Mouse (Mus musculus) CH12.LX (cell line): ENCODE data around the gene Plbd2. TPM values are rescaled to one million over a fixed set of nuclear protein-coding genes. Genes with fewer than 3 reads are reported as not detected.

Source experiments
- DNase-seq: peaks from one replicate; pipeline ENCODE4 v3.0.0-alpha.2; 2013; ENCODE audit errors: extremely low read depth
- H3K27ac ChIP-seq: 2 replicates; pipeline ENCODE4 v1.5.1; 2012; ENCODE audit warnings: low read depth, mild to moderate bottlenecking, control low read depth, moderate library complexity; ENCODE audit not compliant: insufficient read depth
- H3K27me3 ChIP-seq: replicated peaks from 2 replicates; pipeline ENCODE3; 2012; ENCODE audit warnings: inconsistent platforms
- H3K36me3 ChIP-seq, 2 experiments: replicated peaks in 1 of 2; 2 replicates each; pipeline versions ENCODE3 to v1.6.1; 2012; ENCODE audit warnings: inconsistent platforms in 1 of 2, low read length in 1 of 2, mild to moderate bottlenecking in 1 of 2, mixed read lengths in 1 of 2, moderate library complexity in 1 of 2; ENCODE audit not compliant: control insufficient read depth in 1 of 2, insufficient read depth in 1 of 2
- H3K4me1 ChIP-seq, 2 experiments: 2 replicates each; pipeline ENCODE4 v1.6.1; 2012; ENCODE audit warnings: inconsistent platforms in 1 of 2, moderate library complexity in 1 of 2; ENCODE audit not compliant: insufficient read depth in 2 of 2, control insufficient read depth in 1 of 2
- H3K4me2 ChIP-seq: 2 replicates; pipeline ENCODE4 v1.6.1; 2012; ENCODE audit warnings: low read depth, mild to moderate bottlenecking, control low read depth; ENCODE audit not compliant: poor library complexity, insufficient read depth, severe bottlenecking
- H3K4me3 ChIP-seq, 3 experiments: fragments of 150-350 bp in 1 of 3; sonication (generic) in 1 of 3; replicated peaks in 1 of 3; 2 replicates each; pipeline versions ENCODE3 to v1.5.1; 2011 to 2012; ENCODE audit warnings: low read depth in 2 of 3, low read length in 2 of 3, mild to moderate bottlenecking in 2 of 3, moderate library complexity in 2 of 3, control low read depth in 1 of 3, improper control_type of control experiment in 1 of 3, inconsistent platforms in 1 of 3, mixed read lengths in 1 of 3; ENCODE audit not compliant: poor library complexity in 1 of 3
- H3K79me2 ChIP-seq: replicated peaks from 2 replicates; pipeline ENCODE4 v1.6.1; 2012; ENCODE audit warnings: mild to moderate bottlenecking, moderate library complexity; ENCODE audit not compliant: control insufficient read depth, poor library complexity, insufficient read depth, severe bottlenecking; ENCODE audit errors: extremely low read depth
- H3K9ac ChIP-seq: 2 replicates; pipeline ENCODE4 v1.6.1; 2012; ENCODE audit warnings: low read depth, mild to moderate bottlenecking, control low read depth, moderate library complexity; ENCODE audit not compliant: insufficient read depth
- H3K9me3 ChIP-seq: replicated peaks from 2 replicates; pipeline ENCODE3; 2012; ENCODE audit warnings: low read length, inconsistent platforms, mixed read lengths
- CHD1 ChIP-seq: IDR thresholded peaks from 2 replicates; pipeline ENCODE4 v1.6.1; 2012; ENCODE audit warnings: low read depth, low read length, improper control_type of control experiment, inconsistent platforms
- CTCF ChIP-seq, 2 experiments: IDR thresholded peaks in 1 of 2; conservative IDR thresholded peaks in 1 of 2; 2 replicates each; pipeline ENCODE4 v1.5.1; 2011 to 2012; ENCODE audit warnings: low read depth in 2 of 2, low read length in 2 of 2, improper control_type of control experiment in 1 of 2, inconsistent platforms in 1 of 2, mild to moderate bottlenecking in 1 of 2, moderate library complexity in 1 of 2
- ETS1 ChIP-seq: conservative IDR thresholded peaks from 2 replicates; pipeline ENCODE4 v1.6.1; 2012; ENCODE audit warnings: low read depth, mild to moderate bottlenecking, inconsistent platforms, low read length, improper control_type of control experiment, moderate library complexity
- HCFC1 ChIP-seq: IDR thresholded peaks from 2 replicates; pipeline ENCODE4 v1.6.1; 2012; ENCODE audit warnings: low read depth, mild to moderate bottlenecking, inconsistent platforms, low read length, improper control_type of control experiment
- KAT2A ChIP-seq: IDR thresholded peaks from 2 replicates; pipeline ENCODE4 v1.6.1; 2012; ENCODE audit warnings: low read length, improper control_type of control experiment, inconsistent platforms; ENCODE audit not compliant: insufficient replicate concordance
- MAFK ChIP-seq: IDR thresholded peaks from 2 replicates; pipeline ENCODE4 v1.6.1; 2011; ENCODE audit warnings: low read length, improper control_type of control experiment; ENCODE audit not compliant: insufficient replicate concordance
- MAX ChIP-seq: IDR thresholded peaks from 2 replicates; pipeline ENCODE4 v1.6.1; 2011; ENCODE audit warnings: low read length, improper control_type of control experiment
- NELFE ChIP-seq: IDR thresholded peaks from 2 replicates; pipeline ENCODE4 v1.6.1; 2011; ENCODE audit warnings: low read depth, low read length, improper control_type of control experiment
- PAX5 ChIP-seq: IDR thresholded peaks from 2 replicates; pipeline ENCODE4 v1.6.1; 2012; ENCODE audit warnings: low read length, inconsistent platforms, mixed read lengths
- POLR2A ChIP-seq: IDR thresholded peaks from 2 replicates; pipeline ENCODE4 v1.6.1; 2011; ENCODE audit warnings: low read depth, mild to moderate bottlenecking, improper control_type of control experiment, low read length
- RAD21 ChIP-seq: IDR thresholded peaks from 2 replicates; pipeline ENCODE4 v1.6.1; 2011; ENCODE audit warnings: low read depth, mild to moderate bottlenecking, low read length, improper control_type of control experiment, moderate library complexity
- SMC3 ChIP-seq: IDR thresholded peaks from 2 replicates; pipeline ENCODE4 v1.6.1; 2011; ENCODE audit warnings: low read depth, low read length, improper control_type of control experiment
- UBTF ChIP-seq: IDR thresholded peaks from 2 replicates; pipeline ENCODE4 v1.6.1; 2012; ENCODE audit warnings: low read depth, mild to moderate bottlenecking, inconsistent platforms, low read length, improper control_type of control experiment, moderate library complexity
- USF1 ChIP-seq: IDR thresholded peaks from 2 replicates; pipeline ENCODE4 v1.6.1; 2014; ENCODE audit warnings: low read depth, mild to moderate bottlenecking, inconsistent platforms, low read length, improper control_type of control experiment
- dilution Hi-C: fragments of 300-500 bp; cut with MboI; formaldehyde crosslinking; loops from 2 replicates; pipeline ENCODE4 v1.14.3; 2020; ENCODE audit warnings: low sequenced_read_pairs; ENCODE audit not compliant: extremely low pct_unique_long_range_greater_than_20kb, extremely low pct_ligation_motif_present
- in situ Hi-C: fragments of 300-500 bp; cut with MboI; formaldehyde crosslinking; loops from 3 replicates; pipeline ENCODE4 v1.14.3; 2019; ENCODE audit warnings: low sequenced_read_pairs, low pct_ligation_motif_present, low pct_unique_long_range_greater_than_20kb, mixed read lengths
- polyA plus RNA-seq: library from polyadenylated mRNA; unstranded; fragments of >175 nt; gene quantifications from 2 replicates; pipeline ENCODE4 v1.2.1, GENCODE M21; 2012; ENCODE audit warnings: low read depth; ENCODE audit not compliant: insufficient read length
- total RNA-seq, 2 experiments: library from RNA; depleted of rRNA; stranded (reverse); fragments of 300-350 nt in 1 of 2; fragments of >200 nt in 1 of 2; gene quantifications; 2 replicates each; pipeline ENCODE4 v1.2.3; 2012 to 2014

Plbd2 gene
- total and polyA plus RNA-seq, 3 experiments: 9.0 to 28.8 (median 21.3) TPM

- in situ Hi-C loops (no loop called here), dilution Hi-C loops (no loop called here)
- Histone ChIP-seq H3K4me3 (no peak overlapping the region), H3K79me2 (no peaks in the 10 kb centered on the region), H3K27me3 (peaks cover 47% of the 10 kb centered on the region), H3K4me1 (peaks cover 0 to 16% of the 10 kb centered on the region in 2 experiments; a peak in 2 of 4 replicates), H3K27ac (no peak overlapping the region), H3K4me2 (no peak overlapping the region), H3K9ac (no peak overlapping the region), H3K9me3 (no peaks in the 10 kb centered on the region), H3K36me3 (no peaks in the 10 kb centered on the region)
- TF ChIP-seq CHD1: no peak
- DNase-seq: no peak
Observed at GRCm38 (mm10) chr5:120447305-120447704, 56.1 kb downstream of the Plbd2 start.

DNA sequence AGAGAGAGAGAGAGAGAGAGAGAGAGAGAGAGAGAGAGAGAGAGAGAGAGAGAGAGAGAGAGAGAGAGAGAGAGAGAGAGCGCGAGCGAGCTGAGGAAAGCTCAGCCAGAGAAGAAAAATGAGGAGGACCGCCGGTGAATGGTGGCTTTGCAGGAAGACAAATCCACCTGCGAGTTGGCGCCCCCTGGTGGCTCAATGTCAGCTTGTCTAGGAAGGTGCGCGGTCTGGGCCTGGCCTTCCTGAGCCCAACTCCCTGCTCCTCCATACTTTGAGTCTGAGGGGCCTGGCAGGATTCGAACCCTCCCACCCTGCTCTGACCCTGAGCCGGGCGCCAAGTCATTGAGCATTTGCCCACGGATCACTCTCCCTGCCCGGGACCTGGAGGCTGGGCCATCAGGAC, 62.7 kb downstream of the Plbd2 start:
- Histone ChIP-seq H3K9ac (no peak overlapping the region), H3K4me3 (no peak overlapping the region), H3K4me1 (peaks cover 0 to 16% of the 10 kb centered on the region in 2 experiments; a peak in 2 of 4 replicates), H3K27me3 (peaks cover 50% of the 10 kb centered on the region)
- dilution Hi-C loops: no loop called here
- TF ChIP-seq CTCF (conservative IDR thresholded peaks at IDR 0.05 in 1 of 2, IDR thresholded peaks at IDR 0.05 in 1 of 2; ENCODE audit: low read depth in 2 of 2, low read length in 2 of 2) (peak; percentile 41 to 73; a peak in 3 of 4 replicates), HCFC1 (no peak), POLR2A (no peak), RAD21 (peak; percentile 57), SMC3 (peak; percentile 65)
- TF ChIP-seq, all 38 proteins: peak for 3
- peak; percentile 79 for DNase-seq
- Histone ChIP-seq H3K4me2 (peak overlapping the region; percentile 47; the same call in 1 of the 2 replicates), H3K79me2 (no peaks in the 10 kb centered on the region), H3K36me3 (no peaks in the 10 kb centered on the region), H3K9me3 (peaks cover 34% of the 10 kb centered on the region), H3K27ac (no peak overlapping the region)
- in situ Hi-C loops: no loop called here

- TF ChIP-seq KAT2A (no peak), USF1 (no peak), PAX5 (no peak), UBTF (no peak), MAFK (no peak), NELFE (no peak), POLR2A (no peak), ETS1 (no peak), MAX (no peak), HCFC1 (no peak)
- peaks cover 39% of the 10 kb centered on the region for H3K9me3 ChIP-seq
- dilution Hi-C loops: no loop called here
Observed at GRCm38 (mm10) chr5:120439887-120440670, 63.3 kb downstream of the Plbd2 start.

More at GRCm38 (mm10) chr5:120439887-120440670, 63.3 kb downstream of the Plbd2 start:
- Histone ChIP-seq H3K4me3 (no peak overlapping the region), H3K27ac (no peak overlapping the region), H3K4me2 (peak overlapping the region; percentile 47; the same call in 1 of the 2 replicates), H3K79me2 (no peaks in the 10 kb centered on the region), H3K36me3 (no peaks in the 10 kb centered on the region), H3K9ac (no peak overlapping the region), H3K27me3 (peaks cover 54% of the 10 kb centered on the region), H3K4me1 (peaks cover 0 to 16% of the 10 kb centered on the region in 2 experiments; a peak in 2 of 4 replicates)
- in situ Hi-C loops: no loop called here
- DNase-seq: no peak
